Mouse (Mus musculus) intestine, embryonic 14.5 days (tissue): Measurements from ENCODE around the gene Tacr2. TPM values are rescaled to one million over a fixed set of nuclear protein-coding genes. Genes with fewer than 3 reads are reported as not detected.

Source experiments
- ATAC-seq: fragments of 200-750 bp; cut with Nextera tagmentation; replicated peaks from 2 replicates; pipeline ENCODE4 v1.8.0; 2017; ENCODE audit warnings: low read depth, moderate number of reproducible peaks, moderate TSS enrichment, moderate library complexity; ENCODE audit not compliant: low FRiP score, low TSS enrichment
- DNase-seq: peaks from one replicate; pipeline ENCODE4 v3.0.0-alpha.2; 2018; ENCODE audit warnings: low spot score
- H3K27ac ChIP-seq: fragments of 300-500 bp; sonication (generic); 2 replicates; pipeline ENCODE4 v1.5.1; 2014; ENCODE audit warnings: low read depth, mild to moderate bottlenecking, control low read depth
- H3K27me3 ChIP-seq: fragments of 300-500 bp; sonication (generic); replicated peaks from 2 replicates; pipeline ENCODE4 v1.6.1; 2014; ENCODE audit warnings: low read length, control low read depth; ENCODE audit not compliant: control insufficient read depth, insufficient read depth
- H3K36me3 ChIP-seq: fragments of 300-500 bp; sonication (generic); 2 replicates; pipeline ENCODE4 v1.6.1; 2014; ENCODE audit warnings: low read length, control low read depth; ENCODE audit not compliant: control insufficient read depth, insufficient read depth
- H3K4me1 ChIP-seq: fragments of 300-500 bp; sonication (generic); replicated peaks from 2 replicates; pipeline ENCODE4 v1.6.1; 2014; ENCODE audit warnings: low read length, control low read depth, mixed read lengths; ENCODE audit not compliant: control insufficient read depth, insufficient read depth
- H3K4me2 ChIP-seq: fragments of 300-500 bp; sonication (generic); 2 replicates; pipeline ENCODE4 v1.6.1; 2014; ENCODE audit warnings: low read length
- H3K4me3 ChIP-seq: fragments of 300-500 bp; sonication (generic); 2 replicates; pipeline ENCODE4 v1.5.1; 2014; ENCODE audit warnings: low read depth, low read length, control low read depth, mixed read lengths
- H3K9ac ChIP-seq: fragments of 300-500 bp; sonication (generic); 2 replicates; pipeline ENCODE4 v1.6.1; 2014; ENCODE audit warnings: mild to moderate bottlenecking, low read length
- H3K9me3 ChIP-seq: fragments of 300-500 bp; sonication (generic); 2 replicates; pipeline ENCODE4 v1.6.1; 2016; ENCODE audit warnings: low read length, control low read depth; ENCODE audit not compliant: control insufficient read depth
- WGBS: fragments of 180-500 bp; shearing (Covaris S2); extraction: QIAGEN DNeasy Blood & Tissue Kit; methylation state at CpG from one replicate; pipeline ENCODE4 v1.1.7; 2014; 5-methylcytosine and 5-hydroxymethylcytosine counted together
- polyA plus RNA-seq: library from polyadenylated mRNA; unstranded; fragments of >200 nt; fragmentation: Nextera tagmentation; extraction: Ambion mirVana; gene quantifications from 2 replicates; pipeline ENCODE4 v1.2.1, GENCODE M21; 2014

The Tacr2 gene
- polyA plus RNA-seq, 1 experiment from 2014 or later: 0.50 TPM

- Histone ChIP-seq H3K4me3 (no peak overlapping the region), H3K4me1 (peaks cover 20% of the 10 kb centered on the region; the same call in 1 of the 2 replicates), H3K27ac (no peak overlapping the region; the same call in 1 of the 2 replicates), H3K36me3 (no peaks in the 10 kb centered on the region), H3K4me2 (no peak overlapping the region), H3K9ac (no peak overlapping the region), H3K27me3 (no peaks in the 10 kb centered on the region), H3K9me3 (no peaks in the 10 kb centered on the region)
- DNase-seq: no peak
- 74% methylated on average over 19 of the region's 19 CpGs for WGBS
- no peak for ATAC-seq
Measured at GRCm38 (mm10) chr10:62218044-62218788, 34.0 kb upstream of the Tacr2 start.

GRCm38 (mm10) chr10:62218789-62219172, 33.5 kb upstream of the Tacr2 start:
- Histone ChIP-seq H3K27ac (no peak overlapping the region; the same call in 1 of the 2 replicates), H3K4me2 (no peak overlapping the region), H3K27me3 (no peaks in the 10 kb centered on the region), H3K4me1 (peaks cover 21% of the 10 kb centered on the region; the same call in 1 of the 2 replicates), H3K36me3 (no peaks in the 10 kb centered on the region), H3K9ac (no peak overlapping the region), H3K9me3 (no peaks in the 10 kb centered on the region), H3K4me3 (no peak overlapping the region)
- 74% methylated on average over 7 of the region's 7 CpGs for WGBS
- DNase-seq: no peak
- ATAC-seq: no peak

GRCm38 (mm10) chr10:62220732-62221514, 31.3 kb upstream of the Tacr2 start:
- Histone ChIP-seq H3K4me1 (peaks cover 25% of the 10 kb centered on the region; the same call in 1 of the 2 replicates), H3K9ac (no peak overlapping the region), H3K27me3 (no peaks in the 10 kb centered on the region), H3K4me2 (no peak overlapping the region), H3K4me3 (no peak overlapping the region), H3K27ac (peak overlapping the region; percentile 40; the same call in 1 of the 2 replicates), H3K36me3 (no peaks in the 10 kb centered on the region), H3K9me3 (no peaks in the 10 kb centered on the region)
- DNase-seq (no peak), ATAC-seq (peak; percentile 65)
- WGBS: 67% methylated on average over 8 of the region's 8 CpGs

GRCm38 (mm10) chr10:62221647-62222046, 30.6 kb upstream of the Tacr2 start:
- no peak for DNase-seq
- no peak overlapping the region for H3K9ac ChIP-seq
- 65% methylated on average over 2 of the region's 2 CpGs for WGBS
- H3K27me3 ChIP-seq: no peaks in the 10 kb centered on the region
- H3K4me1 ChIP-seq: peaks cover 25% of the 10 kb centered on the region; the same call in 1 of the 2 replicates
- peak overlapping the region; percentile 40 for H3K27ac ChIP-seq
- H3K4me2 ChIP-seq: no peak overlapping the region
- no peak for ATAC-seq
- H3K9me3 ChIP-seq: no peaks in the 10 kb centered on the region
- H3K4me3 ChIP-seq: no peak overlapping the region
- H3K36me3 ChIP-seq: no peaks in the 10 kb centered on the region

GRCm38 (mm10) chr10:62222777-62223176, 29.5 kb upstream of the Tacr2 start:
- no peak for DNase-seq
- Histone ChIP-seq H3K9ac (no peak overlapping the region), H3K4me2 (no peak overlapping the region), H3K9me3 (no peaks in the 10 kb centered on the region), H3K36me3 (no peaks in the 10 kb centered on the region), H3K4me1 (peaks cover 17% of the 10 kb centered on the region; the same call in 1 of the 2 replicates), H3K27me3 (no peaks in the 10 kb centered on the region), H3K27ac (0 out of 2 replicates have a peak overlapping the region, but pooled peaks have one; percentile 9), H3K4me3 (no peak overlapping the region)
- no peak; the same call in 1 of the 2 replicates for ATAC-seq
- WGBS: 57% methylated on average over 17 of the region's 17 CpGs

- H3K27ac ChIP-seq: no peak overlapping the region
- 51% methylated on average over 6 of the region's 6 CpGs for WGBS
- no peak overlapping the region for H3K9ac ChIP-seq
Measured at GRCm38 (mm10) chr10:62224231-62224630, 28.0 kb upstream of the Tacr2 start.

GRCm38 (mm10) chr10:62225839-62226238, 26.4 kb upstream of the Tacr2 start:
- ATAC-seq: no peak
- Histone ChIP-seq H3K4me3 (no peak overlapping the region), H3K9ac (no peak overlapping the region), H3K4me1 (peaks cover 29% of the 10 kb centered on the region; the same call in 1 of the 2 replicates), H3K36me3 (no peaks in the 10 kb centered on the region), H3K4me2 (no peak overlapping the region), H3K27me3 (no peaks in the 10 kb centered on the region), H3K9me3 (no peaks in the 10 kb centered on the region), H3K27ac (no peak overlapping the region)
- 74% methylated on average over 7 of the region's 7 CpGs for WGBS
- DNase-seq: no peak

More at GRCm38 (mm10) chr10:62224231-62224630, 28.0 kb upstream of the Tacr2 start:
- DNase-seq: no peak
- H3K4me3 ChIP-seq: no peak overlapping the region
- no peaks in the 10 kb centered on the region for H3K9me3 ChIP-seq
- ATAC-seq: no peak
- H3K27me3 ChIP-seq: no peaks in the 10 kb centered on the region
- H3K36me3 ChIP-seq: no peaks in the 10 kb centered on the region
- H3K4me2 ChIP-seq: no peak overlapping the region
- peaks cover 18% of the 10 kb centered on the region; the same call in 1 of the 2 replicates for H3K4me1 ChIP-seq

GRCm38 (mm10) chr10:62228126-62228525, 24.1 kb upstream of the Tacr2 start:
- no peak overlapping the region for H3K27ac ChIP-seq
- H3K9ac ChIP-seq: no peak overlapping the region
- peaks cover 27% of the 10 kb centered on the region for H3K4me1 ChIP-seq
- no peak for ATAC-seq
- DNase-seq: no peak
- no peaks in the 10 kb centered on the region for H3K27me3 ChIP-seq
- H3K9me3 ChIP-seq: no peaks in the 10 kb centered on the region
- H3K4me2 ChIP-seq: no peak overlapping the region
- H3K4me3 ChIP-seq: no peak overlapping the region
- no peaks in the 10 kb centered on the region for H3K36me3 ChIP-seq
- 70% methylated on average over 6 of the region's 6 CpGs for WGBS
